Mouse (Mus musculus) embryonic facial prominence, embryonic 11.5 days (tissue): ENCODE results near the gene Rnf43. TPM values are rescaled to one million over a fixed set of nuclear protein-coding genes. Genes with fewer than 3 reads are reported as not detected.
A peak's percentile ranks its signal among the peaks of the same experiment; 100 is the strongest.

Experiments used
- ATAC-seq: fragments of 200-750 bp; cut with Nextera tagmentation; replicated peaks from 2 replicates; pipeline ENCODE4 v1.8.0; 2017; ENCODE audit warnings: low read depth; ENCODE audit not compliant: insufficient number of reproducible peaks, low FRiP score, low TSS enrichment
- DNase-seq: peaks from one replicate; pipeline ENCODE4 v3.0.0-alpha.2; 2015; ENCODE audit warnings: low spot score
- H3K27ac ChIP-seq: fragments of 300-500 bp; sonication (generic); replicated peaks from 2 replicates; pipeline ENCODE4 v1.5.1; 2014; ENCODE audit warnings: mild to moderate bottlenecking, low read depth, low read length, control low read depth
- H3K27me3 ChIP-seq: fragments of 300-500 bp; sonication (generic); 2 replicates; pipeline ENCODE4 v1.6.1; 2014; ENCODE audit warnings: mild to moderate bottlenecking, low read length, moderate library complexity, mixed read lengths; ENCODE audit not compliant: control insufficient read depth, insufficient read depth
- H3K36me3 ChIP-seq: fragments of 300-500 bp; sonication (generic); replicated peaks from 2 replicates; pipeline ENCODE4 v1.6.1; 2014; ENCODE audit warnings: low read depth, mild to moderate bottlenecking, low read length, moderate library complexity, mixed read lengths; ENCODE audit not compliant: control insufficient read depth, insufficient read depth
- H3K4me1 ChIP-seq: fragments of 300-500 bp; sonication (generic); 2 replicates; pipeline ENCODE4 v1.6.1; 2014; ENCODE audit warnings: low read length, mixed read lengths; ENCODE audit not compliant: control insufficient read depth, insufficient read depth
- H3K4me2 ChIP-seq: fragments of 300-500 bp; sonication (generic); 2 replicates; pipeline ENCODE4 v1.6.1; 2014; ENCODE audit warnings: low read depth, mild to moderate bottlenecking, control low read depth, low read length, moderate library complexity
- H3K4me3 ChIP-seq: fragments of 300-500 bp; sonication (generic); 2 replicates; pipeline ENCODE4 v1.5.1; 2014; ENCODE audit warnings: low read depth, low read length, control low read depth
- H3K9ac ChIP-seq: fragments of 300-500 bp; sonication (generic); replicated peaks from 2 replicates; pipeline ENCODE4 v1.6.1; 2014; ENCODE audit warnings: mild to moderate bottlenecking, control low read depth, low read length
- H3K9me3 ChIP-seq: fragments of 300-500 bp; sonication (generic); replicated peaks from 2 replicates; pipeline ENCODE4 v1.6.1; 2016; ENCODE audit warnings: mild to moderate bottlenecking, low read length, inconsistent platforms, mixed read lengths; ENCODE audit not compliant: control insufficient read depth
- WGBS: fragments of 180-500 bp; shearing (Covaris S2); extraction: QIAGEN DNeasy Blood & Tissue Kit; methylation state at CpG from one replicate; pipeline ENCODE4 v1.1.7; 2014; 5-methylcytosine and 5-hydroxymethylcytosine counted together
- polyA plus RNA-seq: library from polyadenylated mRNA; unstranded; fragments of >200 nt; fragmentation: Nextera tagmentation; extraction: Ambion mirVana; gene quantifications from 2 replicates; pipeline ENCODE4 v1.2.1, GENCODE M21; 2014

Gene Rnf43
- polyA plus RNA-seq, 1 experiment from 2014 or later = 2.0 TPM

DNA sequence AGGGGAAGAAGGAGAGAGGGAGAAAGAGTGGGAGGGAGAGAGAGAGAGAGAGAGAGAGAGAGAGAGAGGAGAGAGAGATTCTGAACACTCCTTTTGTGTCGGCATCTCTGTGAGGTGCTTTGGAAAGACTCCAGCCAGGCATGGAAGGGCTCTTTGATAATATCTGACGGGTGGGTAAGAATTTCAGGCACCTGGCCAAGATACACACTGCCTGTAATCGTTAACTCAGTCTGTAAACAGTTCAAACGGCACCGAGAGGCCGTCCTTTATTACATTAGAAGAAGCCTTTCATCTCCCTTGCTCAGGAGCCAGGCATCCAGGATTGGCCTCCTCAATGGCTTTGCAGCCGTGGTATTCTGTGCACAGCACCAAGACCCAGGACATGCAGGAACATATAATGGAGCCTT lies 26.9 kb downstream of the Rnf43 start:
- Histone ChIP-seq H3K4me1 (no peaks in the 10 kb centered on the region; the same call in 1 of the 2 replicates), H3K9ac (no peak overlapping the region), H3K4me3 (no peak overlapping the region), H3K27me3 (no peaks in the 10 kb centered on the region), H3K9me3 (no peaks in the 10 kb centered on the region), H3K4me2 (no peak overlapping the region), H3K27ac (no peak overlapping the region), H3K36me3 (no peaks in the 10 kb centered on the region; the same call in 1 of the 2 replicates)
- 32% methylated on average over 7 of the region's 7 CpGs for WGBS
- DNase-seq (peak; percentile 68), ATAC-seq (no peak)

GRCm38 (mm10) chr11:87690054-87690740 lies 27.7 kb downstream of the Rnf43 start:
- Histone ChIP-seq H3K4me3 (no peak overlapping the region), H3K36me3 (no peaks in the 10 kb centered on the region; the same call in 1 of the 2 replicates), H3K4me1 (no peaks in the 10 kb centered on the region; the same call in 1 of the 2 replicates), H3K9ac (no peak overlapping the region), H3K4me2 (no peak overlapping the region), H3K27me3 (no peaks in the 10 kb centered on the region), H3K27ac (no peak overlapping the region), H3K9me3 (no peaks in the 10 kb centered on the region)
- ATAC-seq (no peak), DNase-seq (no peak)
- WGBS = 61% methylated on average over 16 of the region's 16 CpGs

DNA sequence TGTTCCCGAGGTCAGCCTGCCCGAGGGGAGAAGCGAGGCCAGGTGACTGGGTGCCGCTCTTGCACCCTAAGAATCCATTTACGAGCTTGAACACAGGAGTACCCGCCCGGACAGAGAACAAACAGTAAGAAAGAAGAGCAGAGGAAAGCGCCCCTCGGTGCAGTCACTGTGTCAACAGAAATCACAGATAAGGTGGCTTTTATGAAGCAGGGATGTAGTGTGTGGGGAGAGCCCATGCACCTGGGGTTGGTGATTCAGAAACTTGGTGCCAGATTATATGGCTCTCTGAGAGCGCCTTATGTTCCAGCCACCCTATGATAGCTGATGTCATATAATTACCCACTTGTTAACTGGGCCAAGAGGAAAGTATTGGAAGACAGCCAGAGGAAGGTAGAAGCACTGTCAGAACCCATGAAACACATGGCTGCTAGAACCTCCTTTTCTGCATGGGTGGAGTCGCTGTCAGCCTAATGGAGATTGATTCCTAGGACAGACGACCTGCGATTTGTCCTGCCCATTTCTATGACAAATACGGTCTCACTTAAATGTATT lies 34.7 kb downstream of the Rnf43 start:
- WGBS = 79% methylated on average over 14 of the region's 14 CpGs
- Histone ChIP-seq H3K4me2 (no peak overlapping the region), H3K27ac (no peak overlapping the region), H3K9ac (no peak overlapping the region), H3K4me3 (no peak overlapping the region), H3K36me3 (no peaks in the 10 kb centered on the region), H3K27me3 (no peaks in the 10 kb centered on the region), H3K4me1 (no peaks in the 10 kb centered on the region), H3K9me3 (no peaks in the 10 kb centered on the region)
- no peak for DNase-seq
- no peak for ATAC-seq

- ATAC-seq = no peak
- H3K4me3 ChIP-seq = no peak overlapping the region
- no peak overlapping the region for H3K27ac ChIP-seq
- no peaks in the 10 kb centered on the region for H3K9me3 ChIP-seq
- 90% methylated on average over 4 of the region's 4 CpGs for WGBS
- no peak overlapping the region for H3K4me2 ChIP-seq
- no peak overlapping the region for H3K9ac ChIP-seq
- no peaks in the 10 kb centered on the region for H3K36me3 ChIP-seq
- H3K4me1 ChIP-seq = no peaks in the 10 kb centered on the region
- no peak for DNase-seq
- H3K27me3 ChIP-seq = no peaks in the 10 kb centered on the region
Observed at GRCm38 (mm10) chr11:87698126-87698525, 35.6 kb downstream of the Rnf43 start.

GRCm38 (mm10) chr11:87701108-87701507 lies 38.6 kb downstream of the Rnf43 start:
- H3K9ac ChIP-seq = no peak overlapping the region
- 87% methylated on average over 6 of the region's 6 CpGs for WGBS
- no peaks in the 10 kb centered on the region for H3K9me3 ChIP-seq
- DNase-seq (no peak), ATAC-seq (no peak)
- no peak overlapping the region for H3K27ac ChIP-seq
- H3K27me3 ChIP-seq = no peaks in the 10 kb centered on the region
- no peaks in the 10 kb centered on the region for H3K4me1 ChIP-seq
- no peak overlapping the region for H3K4me3 ChIP-seq
- H3K36me3 ChIP-seq = no peaks in the 10 kb centered on the region
- H3K4me2 ChIP-seq = no peak overlapping the region

DNA sequence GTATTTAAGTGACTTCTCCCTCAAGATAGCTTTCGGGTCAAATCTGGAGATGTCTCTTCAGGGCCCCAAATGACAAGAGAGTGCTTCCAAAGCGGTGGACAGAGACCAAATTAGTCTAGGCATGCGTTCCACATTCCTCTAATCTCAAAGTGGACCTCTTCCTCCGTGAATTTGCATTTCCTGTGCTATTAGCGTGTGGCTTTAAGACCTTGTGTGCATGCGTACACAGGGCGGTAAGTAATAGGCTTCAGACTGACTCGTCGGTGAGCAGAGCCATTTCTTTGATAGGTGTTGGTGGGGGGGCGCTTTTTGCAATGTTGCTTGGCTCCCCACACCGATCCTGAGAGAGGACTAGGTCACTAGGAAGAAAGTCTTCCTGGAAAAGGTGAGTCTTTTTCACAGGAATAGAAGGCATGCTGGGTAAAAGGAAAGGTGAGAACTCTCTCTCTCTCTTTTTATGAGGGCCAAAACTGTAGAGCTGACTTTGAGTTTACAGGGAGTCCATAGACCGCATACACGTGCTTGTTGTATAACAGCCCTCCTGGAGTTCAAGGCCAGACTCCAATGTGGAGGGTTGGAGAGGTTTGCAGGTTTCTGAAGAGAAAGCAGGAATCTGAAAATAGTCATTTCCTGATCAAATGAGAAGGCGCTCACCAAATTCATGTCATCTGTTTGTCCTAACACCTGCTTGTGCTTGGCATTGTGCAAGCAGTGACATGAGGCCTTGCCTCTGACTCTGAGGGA lies 39.5 kb downstream of the Rnf43 start:
- WGBS = 79% methylated on average over 14 of the region's 14 CpGs
- DNase-seq = no peak
- no peak for ATAC-seq

GRCm38 (mm10) chr11:87703654-87704053 lies 41.1 kb downstream of the Rnf43 start:
- H3K36me3 ChIP-seq = no peaks in the 10 kb centered on the region
- H3K27ac ChIP-seq = no peak overlapping the region
- H3K4me2 ChIP-seq = no peak overlapping the region
- no peaks in the 10 kb centered on the region for H3K4me1 ChIP-seq
- WGBS = 87% methylated on average over 5 of the region's 5 CpGs
- no peak overlapping the region for H3K4me3 ChIP-seq
- no peak for ATAC-seq
- H3K9ac ChIP-seq = no peak overlapping the region
- no peaks in the 10 kb centered on the region for H3K27me3 ChIP-seq
- DNase-seq = no peak
- H3K9me3 ChIP-seq = no peaks in the 10 kb centered on the region

More for the DNA sequence above, 39.5 kb downstream of the Rnf43 start:
- no peak overlapping the region for H3K9ac ChIP-seq
- H3K27ac ChIP-seq = no peak overlapping the region
- H3K4me1 ChIP-seq = no peaks in the 10 kb centered on the region
- no peak overlapping the region for H3K4me2 ChIP-seq
- H3K9me3 ChIP-seq = no peaks in the 10 kb centered on the region
- H3K4me3 ChIP-seq = no peak overlapping the region
- H3K27me3 ChIP-seq = no peaks in the 10 kb centered on the region
- no peaks in the 10 kb centered on the region for H3K36me3 ChIP-seq

- no peak overlapping the region for H3K4me2 ChIP-seq
- 83% methylated on average over 9 of the region's 9 CpGs for WGBS
- no peaks in the 10 kb centered on the region for H3K36me3 ChIP-seq
- DNase-seq = no peak
- no peak overlapping the region for H3K27ac ChIP-seq
- H3K9ac ChIP-seq = no peak overlapping the region
- no peak overlapping the region for H3K4me3 ChIP-seq
- no peaks in the 10 kb centered on the region for H3K9me3 ChIP-seq
- no peaks in the 10 kb centered on the region for H3K4me1 ChIP-seq
- no peak for ATAC-seq
- H3K27me3 ChIP-seq = no peaks in the 10 kb centered on the region
Observed at GRCm38 (mm10) chr11:87704289-87704688, 41.8 kb downstream of the Rnf43 start.
